Mouse (Mus musculus): ENCODE results near the gene Hist3h2a. TPM values are rescaled to one million over a fixed set of nuclear protein-coding genes. Genes with fewer than 3 reads are reported as not detected.

The Hist3h2a gene
- polyA plus RNA-seq, 1 experiment from 2014 or later: 149 TPM

- Histone ChIP-seq H3K36me3 (peaks cover 32% of the 10 kb centered on the region), H3K27ac (no peak overlapping the region), H3K9ac (replicated peaks) (no peak overlapping the region), H3K4me3 (replicated peaks) (no peak overlapping the region), H3K9me3 (no peaks in the 10 kb centered on the region), H3K27me3 (no peaks in the 10 kb centered on the region), H3K4me1 (replicated peaks) (peaks cover 8% of the 10 kb centered on the region), H3K4me2 (replicated peaks) (no peak overlapping the region)
- ATAC-seq: 0 out of 2 replicates have a peak, but pooled peaks have one; percentile 5
- WGBS: 79% methylated on average over 4 of the region's 4 CpGs
These were observed 25.4 kb upstream of the Hist3h2a start for GRCm38 (mm10) chr11:58929055-58929454.

- ATAC-seq: no peak
- Histone ChIP-seq H3K27me3 (no peaks in the 10 kb centered on the region), H3K9ac (replicated peaks) (no peak overlapping the region), H3K27ac (no peak overlapping the region), H3K4me2 (replicated peaks) (no peak overlapping the region), H3K4me1 (replicated peaks) (peaks cover 8% of the 10 kb centered on the region), H3K36me3 (peaks cover 37% of the 10 kb centered on the region), H3K9me3 (no peaks in the 10 kb centered on the region), H3K4me3 (replicated peaks) (no peak overlapping the region)
- WGBS: 68% methylated on average over 3 of the region's 3 CpGs
These were observed 24.8 kb upstream of the Hist3h2a start for GRCm38 (mm10) chr11:58929641-58930040.

GRCm38 (mm10) chr11:58930254-58930653, 24.2 kb upstream of the Hist3h2a start:
- H3K36me3 ChIP-seq: peaks cover 43% of the 10 kb centered on the region
- H3K4me1 ChIP-seq (replicated peaks): peaks cover 8% of the 10 kb centered on the region
- no peak overlapping the region for H3K9ac ChIP-seq (replicated peaks)
- H3K9me3 ChIP-seq: no peaks in the 10 kb centered on the region
- H3K27ac ChIP-seq: no peak overlapping the region
- no peaks in the 10 kb centered on the region for H3K27me3 ChIP-seq
- H3K4me3 ChIP-seq (replicated peaks): no peak overlapping the region
- WGBS: 88% methylated on average over 3 of the region's 3 CpGs
- no peak overlapping the region for H3K4me2 ChIP-seq (replicated peaks)
- no peak for ATAC-seq

- Histone ChIP-seq H3K4me3 (replicated peaks) (no peak overlapping the region), H3K27ac (no peak overlapping the region), H3K27me3 (no peaks in the 10 kb centered on the region), H3K9me3 (no peaks in the 10 kb centered on the region), H3K4me1 (replicated peaks) (peaks cover 19% of the 10 kb centered on the region), H3K36me3 (peaks cover 53% of the 10 kb centered on the region), H3K4me2 (replicated peaks) (no peak overlapping the region), H3K9ac (replicated peaks) (no peak overlapping the region)
- no peak for ATAC-seq
- 88% methylated on average over 4 of the region's 4 CpGs for WGBS
These were observed 22.9 kb upstream of the Hist3h2a start for GRCm38 (mm10) chr11:58931576-58931975.

GRCm38 (mm10) chr11:58937909-58938308, 16.6 kb upstream of the Hist3h2a start:
- 0 out of 2 replicates have a peak, but pooled peaks have one; percentile 1 for ATAC-seq
- peak overlapping the region; percentile 96 for H3K4me3 ChIP-seq (replicated peaks)
- WGBS: under 1% methylated on average over 13 of the region's 13 CpGs
- no peaks in the 10 kb centered on the region for H3K27me3 ChIP-seq
- H3K4me2 ChIP-seq (replicated peaks): peak overlapping the region; percentile 83
- H3K4me1 ChIP-seq (replicated peaks): peaks cover 32% of the 10 kb centered on the region
- peak overlapping the region; percentile 96 for H3K27ac ChIP-seq
- no peaks in the 10 kb centered on the region for H3K9me3 ChIP-seq
- peaks cover 38% of the 10 kb centered on the region for H3K36me3 ChIP-seq
- H3K9ac ChIP-seq (replicated peaks): peak overlapping the region; percentile 100

- ATAC-seq: peak; percentile 98
- whole genome bisulfite sequencing: under 1% methylated on average over 90 of the region's 95 CpGs
- peak within 1 kb of the TSS; percentile 96 for H3K27ac ChIP-seq
These were observed 16.0 kb upstream of the Hist3h2a start, which contains the start of gene Rnf187 for GRCm38 (mm10) chr11:58938322-58939087. Gene Rnf187 (minus strand): TSS chr11:58938916.

GRCm38 (mm10) chr11:58939088-58939439, 15.4 kb upstream of the Hist3h2a start:
- H3K9me3 ChIP-seq: no peaks in the 10 kb centered on the region
- peaks cover 35% of the 10 kb centered on the region for H3K4me1 ChIP-seq (replicated peaks)

More at GRCm38 (mm10) chr11:58938322-58939087, 16.0 kb upstream of the Hist3h2a start, which contains the start of gene Rnf187:
- Histone ChIP-seq H3K9me3 (no peaks in the 10 kb centered on the region), H3K36me3 (peaks cover 32% of the 10 kb centered on the region), H3K27me3 (no peaks in the 10 kb centered on the region), H3K9ac (replicated peaks) (peak within 1 kb of the TSS; percentile 100), H3K4me2 (replicated peaks) (peak within 1 kb of the TSS; percentile 83), H3K4me3 (replicated peaks) (peak within 1 kb of the TSS; percentile 96), H3K4me1 (replicated peaks) (peaks cover 32% of the 10 kb centered on the region)

GRCm38 (mm10) chr11:58944136-58944535, 10.3 kb upstream of the Hist3h2a start:
- H3K4me1 ChIP-seq (replicated peaks): peaks cover 18% of the 10 kb centered on the region
- H3K36me3 ChIP-seq: no peaks in the 10 kb centered on the region
- 86% methylated on average over 5 of the region's 5 CpGs for WGBS
- no peak overlapping the region for H3K4me3 ChIP-seq (replicated peaks)
- H3K4me2 ChIP-seq (replicated peaks): no peak overlapping the region
- ATAC-seq: no peak
- 0 out of 2 replicates have a peak overlapping the region, but pooled peaks have one; percentile 47 for H3K27ac ChIP-seq
- H3K27me3 ChIP-seq: peaks cover 2% of the 10 kb centered on the region; the same call in 1 of the 2 replicates
- no peak overlapping the region for H3K9ac ChIP-seq (replicated peaks)
- no peaks in the 10 kb centered on the region for H3K9me3 ChIP-seq

More at GRCm38 (mm10) chr11:58939088-58939439, 15.4 kb upstream of the Hist3h2a start:
- WGBS: 14% methylated on average over 6 of the region's 6 CpGs
- Histone ChIP-seq H3K27me3 (no peaks in the 10 kb centered on the region; the same call in 1 of the 2 replicates), H3K4me3 (replicated peaks) (peak overlapping the region; percentile 96), H3K9ac (replicated peaks) (peak overlapping the region; percentile 100), H3K4me2 (replicated peaks) (peak overlapping the region; percentile 83), H3K27ac (peak overlapping the region; percentile 96), H3K36me3 (peaks cover 27% of the 10 kb centered on the region)
- ATAC-seq: no peak; the same call in 1 of the 2 replicates

GRCm38 (mm10) chr11:58947306-58947705, 7.2 kb upstream of the Hist3h2a start:
- peak overlapping the region; percentile 99 for H3K27ac ChIP-seq
- peaks cover 30% of the 10 kb centered on the region for H3K4me1 ChIP-seq (replicated peaks)
- peaks cover 2% of the 10 kb centered on the region; the same call in 1 of the 2 replicates for H3K27me3 ChIP-seq
- H3K36me3 ChIP-seq: no peaks in the 10 kb centered on the region
- no peaks in the 10 kb centered on the region for H3K9me3 ChIP-seq
- H3K4me3 ChIP-seq (replicated peaks): peak overlapping the region; percentile 67; the same call in 1 of the 2 replicates
- 86% methylated on average over 3 of the region's 3 CpGs for WGBS
- H3K4me2 ChIP-seq (replicated peaks): peak overlapping the region; percentile 69
- H3K9ac ChIP-seq (replicated peaks): peak overlapping the region; percentile 84; the same call in 1 of the 2 replicates
- no peak for ATAC-seq

- Histone ChIP-seq H3K36me3 (no peaks in the 10 kb centered on the region), H3K27ac (peak overlapping the region; percentile 99), H3K9me3 (no peaks in the 10 kb centered on the region), H3K4me3 (replicated peaks) (peak overlapping the region; percentile 67), H3K4me1 (replicated peaks) (peaks cover 34% of the 10 kb centered on the region), H3K27me3 (peaks cover 2% of the 10 kb centered on the region; the same call in 1 of the 2 replicates), H3K4me2 (replicated peaks) (peak overlapping the region; percentile 69), H3K9ac (replicated peaks) (peak overlapping the region; percentile 84)
- 13% methylated on average over 23 of the region's 23 CpGs for WGBS
- ATAC-seq: peak; percentile 78
These were observed 6.5 kb upstream of the Hist3h2a start for GRCm38 (mm10) chr11:58947798-58948528.

- Histone ChIP-seq H3K9ac (replicated peaks) (peak within 1 kb of the TSS; percentile 97), H3K36me3 (no peaks in the 10 kb centered on the region), H3K27ac (peak within 1 kb of the TSS; percentile 99), H3K4me3 (replicated peaks) (peak within 1 kb of the TSS; percentile 67), H3K9me3 (no peaks in the 10 kb centered on the region), H3K27me3 (peaks cover 2% of the 10 kb centered on the region; the same call in 1 of the 2 replicates), H3K4me2 (replicated peaks) (peak within 1 kb of the TSS; percentile 69), H3K4me1 (replicated peaks) (peaks cover 35% of the 10 kb centered on the region)
- peak; percentile 95 for ATAC-seq
- WGBS: 1% methylated on average over 48 of the region's 48 CpGs
These were observed 5.7 kb upstream of the Hist3h2a start, which contains the start of gene Hist3h2ba for GRCm38 (mm10) chr11:58948542-58949479. Gene Hist3h2ba (plus strand): TSS chr11:58948920.
